Mouse (Mus musculus) liver, embryonic 11.5 days (tissue): ENCODE measurements at regions not wholly inside any gene's neighbourhood (a gene's known extent, or its start where the extent isn't known, plus 50 kb on each side); places are given as distances from the start of the nearest gene placed in this dataset.

Experiments used
- ATAC-seq: fragments of 200-750 bp; cut with Nextera tagmentation; replicated peaks from 2 replicates; pipeline ENCODE4 v1.8.0; 2017; ENCODE audit warnings: moderate number of reproducible peaks, mild to moderate bottlenecking, moderate TSS enrichment, moderate library complexity; ENCODE audit not compliant: low FRiP score
- DNase-seq: peaks from one replicate; pipeline ENCODE4 v3.0.0-alpha.2; 2017; ENCODE audit warnings: low spot score
- H3K27ac ChIP-seq: fragments of 300-500 bp; sonication (generic); 2 replicates; pipeline ENCODE4 v1.5.1; 2014; ENCODE audit warnings: mild to moderate bottlenecking, low read depth, low read length, control low read depth
- H3K27me3 ChIP-seq: fragments of 300-500 bp; sonication (generic); replicated peaks from 2 replicates; pipeline ENCODE4 v1.6.1; 2014; ENCODE audit warnings: low read length, mixed read lengths; ENCODE audit not compliant: control insufficient read depth, insufficient read depth
- H3K36me3 ChIP-seq: fragments of 300-500 bp; sonication (generic); 2 replicates; pipeline ENCODE4 v1.6.1; 2014; ENCODE audit warnings: mild to moderate bottlenecking, low read length, moderate library complexity, mixed read lengths; ENCODE audit not compliant: control insufficient read depth, insufficient read depth
- H3K4me1 ChIP-seq: fragments of 300-500 bp; sonication (generic); replicated peaks from 2 replicates; pipeline ENCODE4 v1.6.1; 2014; ENCODE audit warnings: low read length, mixed read lengths; ENCODE audit not compliant: control insufficient read depth, insufficient read depth
- H3K4me2 ChIP-seq: fragments of 300-500 bp; sonication (generic); 2 replicates; pipeline ENCODE4 v1.6.1; 2014; ENCODE audit warnings: mild to moderate bottlenecking, control low read depth, moderate library complexity
- H3K4me3 ChIP-seq: fragments of 300-500 bp; sonication (generic); 2 replicates; pipeline ENCODE4 v1.5.1; 2014; ENCODE audit warnings: low read depth, low read length, control low read depth
- H3K9ac ChIP-seq: fragments of 300-500 bp; sonication (generic); 2 replicates; pipeline ENCODE4 v1.6.1; 2014; ENCODE audit warnings: low read depth, low read length, control low read depth
- H3K9me3 ChIP-seq: fragments of 300-500 bp; sonication (generic); 2 replicates; pipeline ENCODE4 v1.6.1; 2016; ENCODE audit warnings: low read length, inconsistent platforms, mixed read lengths; ENCODE audit not compliant: control insufficient read depth
- WGBS: fragments of 180-500 bp; shearing (Covaris S2); extraction: QIAGEN DNeasy Blood & Tissue Kit; methylation state at CpG from one replicate; pipeline ENCODE4 v1.1.7; 2014; 5-methylcytosine and 5-hydroxymethylcytosine counted together

DNA sequence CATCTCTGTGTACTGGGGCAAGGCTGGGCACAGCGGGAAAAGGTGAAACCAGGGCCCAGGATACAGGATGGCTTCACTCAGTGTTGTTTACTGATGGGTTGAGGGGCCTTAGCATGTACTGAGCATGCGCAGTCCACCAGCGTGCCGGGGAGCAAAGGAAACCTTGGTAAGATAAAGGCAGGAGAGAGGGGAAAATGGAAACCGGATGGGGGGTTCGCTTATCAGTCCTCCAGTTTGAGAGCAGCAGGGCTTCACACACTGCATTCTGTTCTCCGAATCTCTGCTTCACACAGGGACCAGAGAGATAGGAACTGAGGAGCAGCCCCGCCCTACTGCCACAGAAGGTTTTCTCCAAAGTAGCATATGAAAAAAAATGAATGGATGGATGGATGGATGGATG is 127.6 kb upstream of the Pabpc6 start:
- H3K36me3 ChIP-seq, result no peaks in the 10 kb centered on the region
- H3K4me3 ChIP-seq, result no peak overlapping the region
- H3K4me1 ChIP-seq, result no peaks in the 10 kb centered on the region
- H3K9me3 ChIP-seq, result no peaks in the 10 kb centered on the region
- no peak overlapping the region for H3K9ac ChIP-seq
- 53% methylated on average over 8 of the region's 8 CpGs for WGBS
- no peak overlapping the region for H3K27ac ChIP-seq
- no peak for DNase-seq
- no peak overlapping the region for H3K4me2 ChIP-seq
- no peaks in the 10 kb centered on the region for H3K27me3 ChIP-seq
- ATAC-seq, result no peak

DNA sequence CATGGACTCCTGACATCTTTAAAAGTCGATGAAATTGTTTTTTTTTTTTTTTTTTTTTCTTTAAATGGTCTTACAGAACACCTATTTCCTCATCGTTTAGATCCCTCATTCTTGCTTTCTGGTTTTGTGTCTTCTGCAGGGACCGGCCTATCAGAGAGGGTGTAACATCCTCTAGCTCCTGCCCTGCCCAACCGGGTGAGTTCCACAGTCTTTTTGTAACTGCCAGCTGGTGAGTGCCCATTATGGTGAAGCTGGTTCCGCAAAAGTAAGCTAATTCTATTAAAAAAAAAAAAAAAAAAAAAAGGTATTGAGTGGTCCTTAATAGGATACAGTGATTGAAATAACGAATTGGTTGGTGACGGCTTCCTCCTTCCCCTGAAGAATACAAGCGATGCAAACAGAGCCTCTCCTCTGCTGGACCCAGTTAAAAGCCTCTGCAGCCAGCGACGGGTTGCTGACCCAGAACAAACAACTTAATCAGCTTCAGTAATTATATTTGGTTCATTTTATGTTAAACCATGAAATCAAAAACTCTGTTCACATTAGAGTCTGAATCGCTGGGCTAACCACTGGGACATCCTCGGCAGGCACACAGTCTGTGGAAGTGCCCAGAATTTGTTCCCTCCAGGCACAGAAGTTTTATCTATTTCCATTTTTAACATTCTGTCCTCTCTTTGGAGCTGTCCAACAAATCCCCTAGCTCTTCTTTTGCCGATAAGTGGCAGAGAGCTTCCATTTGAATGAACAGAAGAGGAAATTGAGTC is 126.9 kb upstream of the Pabpc6 start:
- no peak for DNase-seq
- no peaks in the 10 kb centered on the region for H3K4me1 ChIP-seq
- H3K9me3 ChIP-seq, result no peaks in the 10 kb centered on the region
- H3K27ac ChIP-seq, result no peak overlapping the region
- H3K27me3 ChIP-seq, result no peaks in the 10 kb centered on the region
- ATAC-seq, result no peak
- H3K4me3 ChIP-seq, result no peak overlapping the region
- no peak overlapping the region for H3K9ac ChIP-seq
- WGBS, result 69% methylated on average over 13 of the region's 13 CpGs
- no peak overlapping the region for H3K4me2 ChIP-seq
- H3K36me3 ChIP-seq, result no peaks in the 10 kb centered on the region

DNA sequence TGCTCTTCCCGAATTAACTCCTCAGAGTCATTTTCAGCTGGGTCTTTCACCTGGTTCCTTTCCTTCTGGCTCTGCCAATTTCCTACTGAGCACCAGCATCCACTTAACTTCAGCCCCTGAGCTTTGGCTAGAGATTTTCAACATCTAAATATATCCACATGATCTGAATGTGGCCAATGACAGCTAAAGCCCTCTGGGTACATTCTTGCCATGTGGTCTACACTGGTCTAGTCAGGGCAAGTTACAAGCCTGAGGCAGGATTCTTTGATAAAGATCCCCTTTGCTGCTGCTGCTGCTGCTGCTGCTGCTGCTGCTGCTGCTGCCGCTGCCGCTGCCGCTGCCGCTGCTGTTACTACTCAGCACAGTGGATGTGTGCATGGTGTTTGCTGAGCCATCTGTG is 109.3 kb upstream of the Pabpc6 start:
- Histone ChIP-seq H3K4me3 (no peak overlapping the region), H3K27ac (no peak overlapping the region), H3K9ac (no peak overlapping the region), H3K9me3 (no peaks in the 10 kb centered on the region), H3K27me3 (no peaks in the 10 kb centered on the region), H3K4me2 (no peak overlapping the region), H3K36me3 (no peaks in the 10 kb centered on the region), H3K4me1 (no peaks in the 10 kb centered on the region)
- ATAC-seq, result no peak
- WGBS, result 89% methylated on average over 5 of the region's 5 CpGs
- no peak for DNase-seq

DNA sequence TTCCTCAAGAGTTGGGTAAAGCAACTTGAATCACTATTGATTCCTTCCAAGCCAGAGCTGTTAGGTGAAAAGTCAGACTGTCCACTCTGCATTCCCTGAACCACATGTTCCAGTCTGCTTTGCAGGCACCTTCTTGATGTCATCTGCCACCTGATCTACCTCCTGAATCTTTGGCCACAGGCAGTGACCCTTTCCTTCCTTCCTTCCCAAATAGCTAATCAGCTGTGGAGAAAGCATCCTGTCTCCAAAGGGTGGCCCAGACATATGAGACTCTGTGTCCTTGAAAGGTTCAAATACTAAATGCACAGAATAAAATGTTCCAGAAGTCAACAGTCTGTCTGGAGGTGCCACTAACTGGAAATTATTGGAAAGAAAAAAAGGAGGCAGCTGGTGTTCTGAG is 107.6 kb upstream of the Pabpc6 start:
- H3K9me3 ChIP-seq, result no peaks in the 10 kb centered on the region
- ATAC-seq (no peak), DNase-seq (no peak)
- no peaks in the 10 kb centered on the region for H3K27me3 ChIP-seq
- no peaks in the 10 kb centered on the region for H3K36me3 ChIP-seq
- H3K4me2 ChIP-seq, result no peak overlapping the region
- no peak overlapping the region for H3K4me3 ChIP-seq
- H3K4me1 ChIP-seq, result no peaks in the 10 kb centered on the region
- H3K27ac ChIP-seq, result no peak overlapping the region
- H3K9ac ChIP-seq, result no peak overlapping the region

DNA sequence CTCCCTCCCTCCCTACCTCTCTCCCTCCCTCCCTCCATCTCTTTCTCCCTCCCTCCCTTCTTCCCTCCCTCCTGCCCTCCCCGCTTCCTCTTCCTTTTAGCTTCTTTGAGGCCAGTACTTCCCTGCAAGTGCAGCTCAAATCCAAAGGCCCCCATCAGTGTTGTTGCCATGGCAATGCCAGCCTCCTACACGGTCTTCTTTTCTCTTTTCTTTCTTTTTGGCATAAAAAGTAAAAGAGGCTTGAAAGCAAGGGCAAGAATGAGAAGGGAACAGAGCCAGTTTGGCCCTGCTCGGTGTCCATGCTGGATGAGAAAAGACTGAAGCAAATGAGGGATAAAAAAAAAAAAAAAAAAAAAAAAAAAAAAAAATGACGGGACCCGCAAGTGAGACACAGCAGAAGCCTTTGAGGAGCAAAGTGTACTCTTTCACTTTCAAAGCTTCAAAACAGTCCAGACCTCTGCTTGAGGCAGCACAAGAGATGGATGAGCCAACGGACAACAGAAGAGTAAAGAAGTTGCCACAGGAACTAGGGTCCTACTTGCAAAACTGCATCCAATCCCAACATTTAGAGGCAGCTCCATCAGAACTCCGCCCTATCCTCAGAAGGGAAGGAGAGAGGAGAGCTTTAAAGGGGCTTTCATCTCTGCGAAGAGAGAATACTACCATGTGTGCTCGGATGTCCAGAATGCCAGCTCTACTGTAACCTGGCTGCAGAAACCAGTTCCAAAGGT is 106.9 kb upstream of the Pabpc6 start:
- ATAC-seq, result no peak
- Histone ChIP-seq H3K4me1 (no peaks in the 10 kb centered on the region), H3K36me3 (no peaks in the 10 kb centered on the region), H3K9me3 (no peaks in the 10 kb centered on the region), H3K27me3 (no peaks in the 10 kb centered on the region), H3K4me2 (no peak overlapping the region), H3K27ac (no peak overlapping the region), H3K9ac (no peak overlapping the region), H3K4me3 (no peak overlapping the region)
- 65% methylated on average over 8 of the region's 9 CpGs for WGBS
- no peak for DNase-seq

DNA sequence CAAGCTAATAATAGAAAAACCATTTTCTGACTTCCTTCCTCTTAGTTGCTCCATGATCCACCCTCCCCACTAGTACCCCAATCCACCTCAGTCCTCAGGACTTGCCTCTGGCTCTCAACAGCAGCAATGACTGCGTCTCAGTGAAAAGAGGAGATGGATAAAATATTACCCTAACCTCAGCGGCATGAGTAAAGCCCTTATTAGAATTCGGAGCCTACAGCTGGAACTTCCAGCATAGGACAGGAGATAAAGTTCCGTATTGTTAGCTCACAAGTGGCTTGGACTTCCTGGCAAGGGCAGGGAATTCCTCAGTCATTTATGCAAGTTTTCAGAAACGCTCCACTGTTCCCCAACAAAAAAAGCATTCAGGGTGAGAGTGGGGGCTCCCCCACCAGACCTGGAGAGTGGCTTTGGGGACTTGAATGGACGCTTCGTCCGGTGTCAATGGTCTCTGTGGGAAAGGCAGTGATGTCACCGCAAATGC is 106.2 kb upstream of the Pabpc6 start:
- Histone ChIP-seq H3K4me1 (no peaks in the 10 kb centered on the region), H3K36me3 (no peaks in the 10 kb centered on the region), H3K4me2 (no peak overlapping the region), H3K4me3 (no peak overlapping the region), H3K27me3 (no peaks in the 10 kb centered on the region), H3K9me3 (no peaks in the 10 kb centered on the region), H3K27ac (no peak overlapping the region), H3K9ac (no peak overlapping the region)
- ATAC-seq (no peak), DNase-seq (no peak)
- WGBS, result 48% methylated on average over 9 of the region's 9 CpGs

DNA sequence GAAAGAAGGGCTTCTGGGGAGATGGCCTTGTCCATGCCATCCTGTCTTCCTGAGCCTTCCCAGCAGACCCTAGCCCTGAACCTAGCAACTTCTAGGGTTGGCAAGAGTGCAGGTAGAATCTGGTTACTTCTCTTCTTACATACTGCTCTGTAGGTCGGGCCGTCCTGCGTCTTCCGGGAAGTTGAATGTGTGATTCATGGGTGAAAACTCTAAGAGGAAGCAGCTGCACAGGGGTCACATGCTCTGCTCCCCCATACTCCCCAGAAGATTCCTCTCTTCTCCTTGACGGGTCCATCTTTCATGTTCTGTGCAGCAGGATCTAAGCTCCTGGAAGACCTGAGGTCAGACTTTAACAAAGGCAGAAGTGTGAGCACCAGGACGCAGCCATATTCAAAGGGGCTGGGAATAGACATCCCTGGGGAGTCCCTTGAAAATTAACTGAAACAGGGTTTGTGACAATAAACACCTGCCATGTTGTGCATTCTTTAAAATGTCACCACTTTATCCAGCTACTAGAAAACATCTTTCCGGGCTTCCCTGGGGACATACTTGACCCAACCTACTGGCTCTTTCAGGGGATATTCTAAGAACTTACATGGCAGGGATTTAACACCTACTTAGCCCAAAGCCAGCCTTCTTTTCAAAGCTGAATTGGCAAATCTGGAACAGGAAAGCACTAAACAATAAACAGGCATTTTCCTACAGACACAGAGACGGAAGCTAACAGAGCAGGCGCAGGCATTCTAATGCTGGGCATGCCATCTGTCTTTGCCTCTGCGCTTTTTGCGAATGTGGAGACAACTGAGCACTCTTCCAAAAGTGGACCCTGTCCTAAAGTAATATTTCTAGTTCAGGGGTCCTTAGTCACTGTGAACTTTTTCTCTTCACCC is 105.5 kb upstream of the Pabpc6 start:
- Histone ChIP-seq H3K9me3 (no peaks in the 10 kb centered on the region), H3K4me1 (no peaks in the 10 kb centered on the region), H3K27ac (no peak overlapping the region), H3K9ac (no peak overlapping the region), H3K27me3 (no peaks in the 10 kb centered on the region), H3K4me3 (no peak overlapping the region), H3K4me2 (no peak overlapping the region), H3K36me3 (no peaks in the 10 kb centered on the region)
- DNase-seq (no peak), ATAC-seq (no peak)
- 61% methylated on average over 11 of the region's 11 CpGs for WGBS

DNA sequence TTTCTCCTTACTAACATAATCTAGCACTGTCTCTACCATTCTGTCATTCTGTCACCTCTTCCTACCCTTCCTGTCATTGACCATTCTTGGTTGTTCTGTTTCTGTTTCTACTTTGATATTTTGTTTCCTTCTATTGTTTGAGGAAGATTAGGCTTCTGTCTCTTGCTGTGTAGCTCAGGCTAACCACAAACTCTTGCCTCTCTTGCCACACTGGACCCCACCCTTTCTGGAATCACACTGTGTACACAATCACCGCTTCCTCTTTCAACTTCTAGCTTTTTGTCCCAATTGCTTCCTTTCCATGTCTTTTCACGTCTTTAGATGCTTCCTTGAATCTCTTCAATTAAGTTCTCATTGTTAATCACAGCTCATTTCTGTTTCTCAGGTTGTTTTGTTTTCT is 104.2 kb upstream of the Pabpc6 start:
- 30% methylated on average over 2 of the region's 2 CpGs for WGBS

More for the DNA sequence above, 104.2 kb upstream of the Pabpc6 start:
- Histone ChIP-seq H3K36me3 (no peaks in the 10 kb centered on the region), H3K4me3 (no peak overlapping the region), H3K4me2 (no peak overlapping the region), H3K27me3 (no peaks in the 10 kb centered on the region), H3K9ac (no peak overlapping the region), H3K4me1 (no peaks in the 10 kb centered on the region), H3K27ac (no peak overlapping the region), H3K9me3 (no peaks in the 10 kb centered on the region)
- DNase-seq (no peak), ATAC-seq (no peak)
